Mouse (Mus musculus): ENCODE data around the gene Gtf3c5. TPM values are rescaled to one million over a fixed set of nuclear protein-coding genes. Genes with fewer than 3 reads are reported as not detected.

Gtf3c5 gene
- polyA plus RNA-seq (2016; fragmentation: Nextera tagmentation; extraction: Ambion mirVana), result 24.9 and 26.3 TPM in 2 replicates

DNA sequence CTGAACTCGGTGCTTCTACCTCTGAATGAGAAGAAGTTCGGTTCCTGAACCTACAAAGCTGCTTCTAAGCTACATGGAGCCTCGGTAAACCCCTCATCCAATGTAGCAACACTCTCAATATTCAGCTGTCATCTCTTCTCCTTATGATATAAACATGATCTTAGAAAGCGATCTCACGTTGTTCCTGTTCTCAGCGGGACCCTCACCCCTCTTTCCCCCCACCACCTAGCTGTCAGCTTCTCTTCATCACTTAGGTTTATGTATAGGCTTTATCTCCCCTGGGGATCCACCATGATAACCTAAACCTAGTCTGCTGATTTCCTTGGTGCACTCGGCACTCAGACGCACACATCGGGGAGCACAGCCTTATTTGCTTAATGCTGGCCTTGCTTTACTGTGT, at the start of gene Gtf3c5:
Gene Gtf3c5, minus strand, starts transcription at position 101 of the 400 bp plus-strand sequence.
- Histone ChIP-seq H3K36me3 (peaks cover 24% of the 10 kb centered on the region), H3K4me1 (peaks cover 38% of the 10 kb centered on the region), H3K9ac (peak within 1 kb of the TSS; percentile 75), H3K4me3 (peak within 1 kb of the TSS; percentile 78), H3K9me3 (replicated peaks) (no peaks in the 10 kb centered on the region), H3K27ac (peak within 1 kb of the TSS; percentile 77), H3K4me2 (peak within 1 kb of the TSS; percentile 76), H3K27me3 (replicated peaks) (no peaks in the 10 kb centered on the region; the same call in 1 of the 2 replicates)
- ATAC-seq, result no peak
- whole genome bisulfite sequencing (ENCODE audit: insufficient replicate concordance), result 69% methylated on average over 9 of the region's 9 CpGs

GRCm38 (mm10) chr2:28633136-28633535, 49.6 kb upstream of the Gtf3c5 start:
- 31% methylated on average over 4 of the region's 4 CpGs for WGBS (ENCODE audit: insufficient replicate concordance)
- Histone ChIP-seq H3K27ac (no peak overlapping the region), H3K27me3 (replicated peaks) (peaks cover 5% of the 10 kb centered on the region; the same call in 1 of the 2 replicates), H3K9me3 (replicated peaks) (no peaks in the 10 kb centered on the region), H3K4me1 (peaks cover 7% of the 10 kb centered on the region), H3K36me3 (no peaks in the 10 kb centered on the region), H3K9ac (no peak overlapping the region), H3K4me2 (no peak overlapping the region), H3K4me3 (no peak overlapping the region)
- no peak for ATAC-seq

DNA sequence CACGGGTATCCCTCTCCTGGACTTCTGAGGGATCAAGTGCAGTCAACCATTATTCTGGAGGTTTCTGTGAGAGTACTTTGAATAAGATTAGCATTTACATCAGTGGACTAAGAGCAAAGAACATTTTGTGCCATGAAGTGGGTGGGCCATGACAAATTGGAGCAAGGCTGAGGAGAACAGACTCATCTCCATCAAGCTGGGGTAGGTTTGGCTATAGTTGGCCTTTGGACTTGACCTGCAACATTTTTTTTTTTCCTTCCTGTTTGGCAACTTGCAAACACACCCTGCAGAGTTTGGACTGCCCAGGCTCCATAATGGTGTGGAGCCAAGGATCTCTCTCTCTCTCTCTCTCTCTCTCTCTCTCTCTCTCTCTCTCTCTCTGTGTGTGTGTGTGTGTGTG, 49.1 kb upstream of the Gtf3c5 start:
- H3K36me3 ChIP-seq, result no peaks in the 10 kb centered on the region
- 59% methylated on average over 1 of the region's 1 CpGs for WGBS (ENCODE audit: insufficient replicate concordance)
- H3K9me3 ChIP-seq (replicated peaks), result no peaks in the 10 kb centered on the region
- H3K4me1 ChIP-seq, result peaks cover 4% of the 10 kb centered on the region; the same call in 1 of the 2 replicates
- H3K27ac ChIP-seq, result no peak overlapping the region
- no peak overlapping the region for H3K4me3 ChIP-seq
- no peak overlapping the region for H3K4me2 ChIP-seq
- no peak overlapping the region for H3K9ac ChIP-seq
- peaks cover 4% of the 10 kb centered on the region; the same call in 1 of the 2 replicates for H3K27me3 ChIP-seq (replicated peaks)
- no peak for ATAC-seq

DNA sequence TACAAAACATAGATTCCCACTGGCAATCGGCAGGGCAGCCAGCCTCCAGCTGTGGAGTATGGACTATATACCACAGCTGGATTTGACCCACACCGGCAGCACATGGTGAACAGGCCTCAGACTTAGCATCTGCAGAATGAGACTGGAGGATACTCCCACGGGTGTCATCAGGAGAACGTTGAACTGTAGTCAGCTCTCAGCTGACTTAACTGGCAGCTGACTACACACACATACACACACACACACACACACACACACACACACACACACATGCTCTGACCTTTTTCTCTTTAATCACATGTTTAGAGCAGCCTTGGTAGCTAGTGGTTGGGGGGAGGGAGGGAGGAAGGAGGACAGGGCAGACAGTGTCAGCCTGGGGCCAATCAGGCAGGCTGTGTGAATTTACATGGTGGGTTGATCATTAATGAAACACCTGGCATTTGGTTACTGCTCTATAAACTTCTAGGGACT, 46.4 kb upstream of the Gtf3c5 start:
- peaks cover 7% of the 10 kb centered on the region; the same call in 1 of the 2 replicates for H3K27me3 ChIP-seq (replicated peaks)
- no peak overlapping the region for H3K4me2 ChIP-seq
- no peak overlapping the region for H3K4me3 ChIP-seq
- peaks cover 4% of the 10 kb centered on the region; the same call in 1 of the 2 replicates for H3K4me1 ChIP-seq
- no peak overlapping the region for H3K9ac ChIP-seq
- ATAC-seq, result peak; percentile 55
- H3K36me3 ChIP-seq, result no peaks in the 10 kb centered on the region
- H3K27ac ChIP-seq, result 0 out of 2 replicates have a peak overlapping the region, but pooled peaks have one; percentile 10
- WGBS (ENCODE audit: insufficient replicate concordance), result 47% methylated on average over 4 of the region's 4 CpGs
- H3K9me3 ChIP-seq (replicated peaks), result no peaks in the 10 kb centered on the region

DNA sequence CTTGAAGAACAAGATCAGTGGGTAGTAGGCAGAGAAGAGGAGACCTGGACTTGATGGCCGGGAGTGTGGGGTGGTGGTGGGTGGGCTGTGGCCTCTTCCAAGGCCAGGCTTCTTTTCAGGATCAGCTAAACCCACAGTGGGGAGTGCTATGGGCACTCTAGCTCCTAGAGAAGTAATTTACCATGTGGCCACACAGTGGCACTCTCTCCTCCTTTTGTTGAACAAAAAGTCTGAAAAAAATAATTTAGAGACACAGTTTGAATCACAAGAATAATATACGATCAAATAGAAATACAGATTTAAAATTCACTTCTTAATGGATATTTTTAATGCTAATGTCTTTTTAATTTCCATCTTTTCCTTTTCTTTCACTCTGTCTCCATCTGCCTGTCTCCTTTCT, 44.5 kb upstream of the Gtf3c5 start:
- Histone ChIP-seq H3K27me3 (replicated peaks) (peaks cover 7% of the 10 kb centered on the region; the same call in 1 of the 2 replicates), H3K4me1 (peaks cover 9% of the 10 kb centered on the region), H3K4me3 (no peak overlapping the region), H3K27ac (no peak overlapping the region), H3K9ac (no peak overlapping the region), H3K4me2 (no peak overlapping the region), H3K36me3 (no peaks in the 10 kb centered on the region), H3K9me3 (replicated peaks) (no peaks in the 10 kb centered on the region)
- ATAC-seq, result no peak
- WGBS (ENCODE audit: insufficient replicate concordance), result 59% methylated on average over 2 of the region's 2 CpGs

DNA sequence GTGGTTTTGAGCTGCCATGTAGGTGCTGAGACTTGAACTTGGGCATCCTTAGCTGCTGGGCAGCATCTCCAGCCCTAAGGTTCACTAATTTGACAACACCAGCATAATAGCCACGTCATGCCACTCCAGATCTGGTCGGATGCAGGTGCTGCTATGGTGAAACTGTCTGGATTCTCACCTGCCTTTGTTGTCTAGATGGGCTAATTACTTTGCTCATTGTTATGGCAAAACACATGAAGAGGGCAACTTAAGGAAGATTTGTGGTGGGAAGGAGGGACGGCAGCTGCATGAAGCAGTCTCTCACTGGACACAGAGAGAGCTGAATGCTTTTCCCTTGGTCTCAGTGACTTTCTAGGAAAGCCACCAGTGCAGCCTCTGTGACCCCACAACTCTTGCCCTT, 42.5 kb upstream of the Gtf3c5 start:
- Histone ChIP-seq H3K4me3 (no peak overlapping the region), H3K9ac (no peak overlapping the region), H3K4me1 (peaks cover 21% of the 10 kb centered on the region), H3K9me3 (replicated peaks) (no peaks in the 10 kb centered on the region), H3K27ac (no peak overlapping the region), H3K4me2 (no peak overlapping the region), H3K27me3 (replicated peaks) (peaks cover 7% of the 10 kb centered on the region; the same call in 1 of the 2 replicates), H3K36me3 (no peaks in the 10 kb centered on the region)
- 66% methylated on average over 3 of the region's 3 CpGs for WGBS (ENCODE audit: insufficient replicate concordance)
- no peak for ATAC-seq

DNA sequence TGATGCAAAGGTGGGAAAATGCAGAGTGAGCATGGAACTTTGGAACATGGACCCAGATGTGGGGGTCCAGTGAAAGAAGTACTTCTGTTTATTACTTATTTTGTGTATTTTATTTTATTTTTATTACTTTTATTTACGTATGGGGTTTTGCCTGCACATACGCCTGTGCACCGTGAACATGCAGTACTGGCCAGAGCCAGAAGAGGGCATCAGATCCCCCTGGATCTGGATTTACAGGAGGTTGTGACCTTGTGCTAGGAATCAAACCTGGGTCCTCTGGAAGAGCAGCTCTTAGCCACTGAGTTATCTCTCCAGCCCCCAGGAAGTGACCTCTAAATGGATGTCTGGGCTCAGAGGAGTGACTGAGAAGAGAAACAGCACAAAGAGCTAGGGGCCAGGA, 41.3 kb upstream of the Gtf3c5 start:
- H3K9ac ChIP-seq, result no peak overlapping the region
- H3K27me3 ChIP-seq (replicated peaks), result peaks cover 7% of the 10 kb centered on the region; the same call in 1 of the 2 replicates
- no peak for ATAC-seq
- peaks cover 22% of the 10 kb centered on the region for H3K4me1 ChIP-seq
- no peak overlapping the region for H3K27ac ChIP-seq
- no peak overlapping the region for H3K4me3 ChIP-seq
- no peak overlapping the region for H3K4me2 ChIP-seq
- no peaks in the 10 kb centered on the region for H3K9me3 ChIP-seq (replicated peaks)
- H3K36me3 ChIP-seq, result no peaks in the 10 kb centered on the region
- 82% methylated on average over 3 of the region's 3 CpGs for WGBS (ENCODE audit: insufficient replicate concordance)

- peaks cover 7% of the 10 kb centered on the region; the same call in 1 of the 2 replicates for H3K27me3 ChIP-seq (replicated peaks)
- H3K4me2 ChIP-seq, result peak overlapping the region; percentile 82
- no peaks in the 10 kb centered on the region for H3K9me3 ChIP-seq (replicated peaks)
- H3K27ac ChIP-seq, result no peak overlapping the region; the same call in 1 of the 2 replicates
- peak; percentile 47 for ATAC-seq
- 15% methylated on average over 10 of the region's 10 CpGs for whole genome bisulfite sequencing (ENCODE audit: insufficient replicate concordance)
- peak overlapping the region; percentile 78; the same call in 1 of the 2 replicates for H3K4me3 ChIP-seq
- peaks cover 43% of the 10 kb centered on the region for H3K4me1 ChIP-seq
- no peak overlapping the region for H3K9ac ChIP-seq
- peaks cover 21% of the 10 kb centered on the region for H3K36me3 ChIP-seq
These were observed 39.1 kb upstream of the Gtf3c5 start for GRCm38 (mm10) chr2:28622521-28623124.

DNA sequence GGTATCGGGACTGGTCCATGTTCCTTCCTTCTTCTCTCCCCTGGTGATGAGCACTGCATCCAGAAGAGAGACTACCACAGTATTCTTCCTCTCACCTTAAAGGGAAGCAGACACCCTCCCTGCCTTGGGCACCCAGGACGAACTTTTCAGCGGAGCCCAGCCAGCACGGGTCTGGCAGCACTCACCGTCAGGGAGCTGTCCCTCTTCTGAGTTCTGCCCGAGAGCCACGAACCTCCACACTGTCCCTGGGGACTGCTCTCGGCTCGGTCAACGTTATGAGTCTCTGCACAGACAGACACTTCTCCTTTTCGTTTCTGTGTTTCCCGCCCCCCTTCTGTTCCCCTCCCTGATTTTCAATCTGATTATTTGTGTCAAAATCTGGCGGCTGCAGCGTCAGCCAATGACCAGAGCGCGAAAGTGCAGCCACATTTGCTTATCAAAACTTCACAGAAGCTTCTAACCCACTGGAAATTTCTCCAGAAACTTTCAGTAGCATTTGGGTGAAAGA, 38.2 kb upstream of the Gtf3c5 start, which contains the start of gene Gfi1b:
Gene Gfi1b, minus strand, starts transcription at position 319 of the 508 bp plus-strand sequence.
- H3K27ac ChIP-seq, result peak within 1 kb of the TSS; percentile 97
- H3K36me3 ChIP-seq, result peaks cover 22% of the 10 kb centered on the region
- peak within 1 kb of the TSS; percentile 78 for H3K4me3 ChIP-seq
- H3K4me1 ChIP-seq, result peaks cover 52% of the 10 kb centered on the region
- peaks cover 7% of the 10 kb centered on the region; the same call in 1 of the 2 replicates for H3K27me3 ChIP-seq (replicated peaks)
- 1% methylated on average over 16 of the region's 16 CpGs for WGBS (ENCODE audit: insufficient replicate concordance)
- H3K9me3 ChIP-seq (replicated peaks), result no peaks in the 10 kb centered on the region
- H3K4me2 ChIP-seq, result peak within 1 kb of the TSS; percentile 82
- H3K9ac ChIP-seq, result peak within 1 kb of the TSS; percentile 88
- peak; percentile 3; the same call in 1 of the 2 replicates for ATAC-seq

- H3K27ac ChIP-seq, result peak overlapping the region; percentile 97
- peaks cover 59% of the 10 kb centered on the region for H3K4me1 ChIP-seq
- WGBS (ENCODE audit: insufficient replicate concordance), result 9% methylated on average over 2 of the region's 2 CpGs
- peak overlapping the region; percentile 78 for H3K4me3 ChIP-seq
- peak overlapping the region; percentile 88 for H3K9ac ChIP-seq
- no peak for ATAC-seq
- peak overlapping the region; percentile 82 for H3K4me2 ChIP-seq
- H3K9me3 ChIP-seq (replicated peaks), result no peaks in the 10 kb centered on the region
- H3K36me3 ChIP-seq, result peaks cover 26% of the 10 kb centered on the region
- peaks cover 3% of the 10 kb centered on the region; the same call in 1 of the 2 replicates for H3K27me3 ChIP-seq (replicated peaks)
These were observed 37.6 kb upstream of the Gtf3c5 start for GRCm38 (mm10) chr2:28621111-28621510.

DNA sequence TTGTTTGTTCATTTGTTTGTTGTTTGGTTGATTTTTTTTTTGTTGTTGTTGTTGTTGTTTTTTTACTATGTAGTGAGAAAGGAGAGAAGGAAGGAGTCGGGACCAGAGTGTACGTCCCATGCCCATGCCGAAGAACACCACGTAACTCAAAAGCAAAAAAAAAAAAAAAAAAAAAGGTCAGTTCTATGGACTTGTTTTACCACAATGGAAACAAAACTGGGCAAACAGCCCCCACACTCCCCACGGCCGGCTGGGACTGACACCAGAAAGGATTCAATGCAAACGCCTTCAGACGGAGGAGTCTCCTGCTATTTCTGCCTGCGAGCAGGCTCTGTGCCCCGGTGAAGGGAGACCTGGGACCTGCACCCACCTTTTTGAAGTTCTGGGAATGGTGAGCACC, 37.0 kb upstream of the Gtf3c5 start:
- Histone ChIP-seq H3K4me3 (peak overlapping the region; percentile 78), H3K9me3 (replicated peaks) (no peaks in the 10 kb centered on the region), H3K36me3 (peaks cover 32% of the 10 kb centered on the region), H3K27me3 (replicated peaks) (no peaks in the 10 kb centered on the region), H3K27ac (peak overlapping the region; percentile 97), H3K9ac (peak overlapping the region; percentile 88), H3K4me1 (peaks cover 64% of the 10 kb centered on the region), H3K4me2 (peak overlapping the region; percentile 82)
- 17% methylated on average over 10 of the region's 10 CpGs for WGBS (ENCODE audit: insufficient replicate concordance)
- ATAC-seq, result no peak

GRCm38 (mm10) chr2:28619369-28619768, 35.8 kb upstream of the Gtf3c5 start:
- Histone ChIP-seq H3K27ac (peak overlapping the region; percentile 97), H3K36me3 (peaks cover 44% of the 10 kb centered on the region), H3K27me3 (replicated peaks) (no peaks in the 10 kb centered on the region), H3K4me1 (peaks cover 76% of the 10 kb centered on the region), H3K4me2 (peak overlapping the region; percentile 82), H3K9ac (peak overlapping the region; percentile 88), H3K4me3 (peak overlapping the region; percentile 78), H3K9me3 (replicated peaks) (no peaks in the 10 kb centered on the region)
- no peak for ATAC-seq
- 33% methylated on average over 6 of the region's 6 CpGs for WGBS (ENCODE audit: insufficient replicate concordance)

All from liver, embryonic 12.5 days (tissue).